Mouse (Mus musculus) lung, embryonic 14.5 days (tissue): Measurements from ENCODE around the gene Hhatl. TPM values are rescaled to one million over a fixed set of nuclear protein-coding genes. Genes with fewer than 3 reads are reported as not detected.

Experiments
- ATAC-seq: fragments of 200-750 bp; cut with Nextera tagmentation; 2 replicates; pipeline ENCODE4 v1.8.0; 2017; ENCODE audit warnings: mild to moderate bottlenecking, moderate TSS enrichment, moderate library complexity; ENCODE audit not compliant: insufficient read depth
- DNase-seq: peaks from one replicate; pipeline ENCODE4 v3.0.0-alpha.2; 2015
- H3K27ac ChIP-seq: fragments of 300-500 bp; sonication (generic); 2 replicates; pipeline ENCODE4 v1.5.1; 2014; ENCODE audit warnings: low read depth, mild to moderate bottlenecking, moderate library complexity
- H3K27me3 ChIP-seq: fragments of 300-500 bp; sonication (generic); 2 replicates; pipeline ENCODE4 v1.6.1; 2014; ENCODE audit warnings: low read length, control low read depth; ENCODE audit not compliant: insufficient read depth
- H3K36me3 ChIP-seq: fragments of 300-500 bp; sonication (generic); 2 replicates; pipeline ENCODE4 v1.6.1; 2014; ENCODE audit warnings: control low read depth; ENCODE audit not compliant: insufficient read depth
- H3K4me1 ChIP-seq: fragments of 300-500 bp; sonication (generic); 2 replicates; pipeline ENCODE4 v1.6.1; 2014; ENCODE audit warnings: antibody characterized with exemption, control low read depth; ENCODE audit not compliant: insufficient read depth
- H3K4me2 ChIP-seq: fragments of 300-500 bp; sonication (generic); 2 replicates; pipeline ENCODE4 v1.6.1; 2014; ENCODE audit warnings: mild to moderate bottlenecking
- H3K4me3 ChIP-seq: fragments of 300-500 bp; sonication (generic); 2 replicates; pipeline ENCODE4 v1.5.1; 2014; ENCODE audit warnings: low read depth, low read length
- H3K9ac ChIP-seq: fragments of 300-500 bp; sonication (generic); 2 replicates; pipeline ENCODE4 v1.6.1; 2014
- H3K9me3 ChIP-seq: fragments of 300-500 bp; sonication (generic); 2 replicates; pipeline ENCODE4 v1.6.1; 2016; ENCODE audit warnings: low read depth, low read length, control low read depth
- CTCF ChIP-seq: IDR thresholded peaks from 2 replicates; pipeline ENCODE4 v1.5.1; 2016; ENCODE audit warnings: antibody characterized with exemption, low read depth
- WGBS: fragments of 180-500 bp; shearing (Covaris S2); extraction: QIAGEN DNeasy Blood & Tissue Kit; methylation state at CpG from one replicate; pipeline ENCODE4 v1.1.7; 2014; 5-methylcytosine and 5-hydroxymethylcytosine counted together
- polyA plus RNA-seq: library from polyadenylated mRNA; unstranded; fragments of >200 nt; fragmentation: Nextera tagmentation; extraction: Ambion mirVana; gene quantifications from 2 replicates; pipeline ENCODE4 v1.2.1, GENCODE M21; 2014

Gene Hhatl
- polyA plus RNA-seq, result 0.34 and 0.91 TPM in 2 replicates

- 0 out of 2 replicates have a peak, but pooled peaks have one; percentile 23 for ATAC-seq
- no peaks in the 10 kb centered on the region for H3K9me3 ChIP-seq
- no peak for DNase-seq
- no peak within 1 kb of the TSS for H3K4me2 ChIP-seq
- no peak within 1 kb of the TSS for H3K4me3 ChIP-seq
- no peaks in the 10 kb centered on the region for H3K27me3 ChIP-seq
- no peaks in the 10 kb centered on the region for H3K4me1 ChIP-seq
- 44% methylated on average over 24 of the region's 24 CpGs for WGBS
- no peak within 1 kb of the TSS for H3K9ac ChIP-seq
- no peak for TF ChIP-seq CTCF
- H3K36me3 ChIP-seq, result no peaks in the 10 kb centered on the region
- no peak within 1 kb of the TSS for H3K27ac ChIP-seq
Observed at GRCm38 (mm10) chr9:121791757-121792521, at the start of gene Hhatl. Hhatl (minus strand) TSS chr9:121792507.

- DNase-seq (no peak), ATAC-seq (peak; percentile 59; the same call in 1 of the 2 replicates)
- Histone ChIP-seq H3K4me1 (no peaks in the 10 kb centered on the region), H3K9me3 (no peaks in the 10 kb centered on the region; the same call in 1 of the 2 replicates), H3K27ac (no peak overlapping the region), H3K9ac (peak overlapping the region; percentile 53), H3K36me3 (no peaks in the 10 kb centered on the region), H3K4me2 (peak overlapping the region; percentile 85), H3K4me3 (peak overlapping the region; percentile 49), H3K27me3 (no peaks in the 10 kb centered on the region)
- no peak for TF ChIP-seq CTCF
- WGBS, result 32% methylated on average over 7 of the region's 7 CpGs
Observed at GRCm38 (mm10) chr9:121839622-121839965, 47.3 kb upstream of the Hhatl start.

GRCm38 (mm10) chr9:121838829-121839621 lies 46.7 kb upstream of the Hhatl start, which contains the start of gene Ccdc13:
Ccdc13 (minus strand) TSS chr9:121839461.
- Histone ChIP-seq H3K9ac (peak within 1 kb of the TSS; percentile 53), H3K27ac (no peak within 1 kb of the TSS), H3K4me1 (no peaks in the 10 kb centered on the region), H3K36me3 (no peaks in the 10 kb centered on the region), H3K4me3 (peak within 1 kb of the TSS; percentile 49), H3K27me3 (no peaks in the 10 kb centered on the region), H3K4me2 (peak within 1 kb of the TSS; percentile 85), H3K9me3 (no peaks in the 10 kb centered on the region; the same call in 1 of the 2 replicates)
- DNase-seq, result peak; percentile 93
- ATAC-seq, result peak; percentile 96
- no peak for TF ChIP-seq CTCF
- 3% methylated on average over 61 of the region's 61 CpGs for WGBS

GRCm38 (mm10) chr9:121838008-121838407 lies 45.7 kb upstream of the Hhatl start:
- H3K27ac ChIP-seq, result no peak overlapping the region
- no peak overlapping the region for H3K4me2 ChIP-seq
- 85% methylated on average over 6 of the region's 6 CpGs for WGBS
- no peaks in the 10 kb centered on the region for H3K36me3 ChIP-seq
- DNase-seq, result no peak
- no peaks in the 10 kb centered on the region; the same call in 1 of the 2 replicates for H3K9me3 ChIP-seq
- no peak overlapping the region for H3K4me3 ChIP-seq
- no peak for ATAC-seq
- H3K4me1 ChIP-seq, result no peaks in the 10 kb centered on the region
- no peak for TF ChIP-seq CTCF
- no peaks in the 10 kb centered on the region for H3K27me3 ChIP-seq
- H3K9ac ChIP-seq, result no peak overlapping the region

- Histone ChIP-seq H3K9ac (no peak overlapping the region), H3K4me3 (no peak overlapping the region), H3K36me3 (no peaks in the 10 kb centered on the region), H3K27ac (no peak overlapping the region), H3K9me3 (no peaks in the 10 kb centered on the region; the same call in 1 of the 2 replicates), H3K27me3 (no peaks in the 10 kb centered on the region), H3K4me1 (no peaks in the 10 kb centered on the region), H3K4me2 (no peak overlapping the region)
- no peak for TF ChIP-seq CTCF
- ATAC-seq (no peak), DNase-seq (no peak)
- 77% methylated on average over 11 of the region's 11 CpGs for WGBS
Observed at GRCm38 (mm10) chr9:121833825-121834224, 41.5 kb upstream of the Hhatl start.

GRCm38 (mm10) chr9:121830956-121831293 lies 38.6 kb upstream of the Hhatl start:
- Histone ChIP-seq H3K4me2 (no peak overlapping the region), H3K36me3 (no peaks in the 10 kb centered on the region), H3K27me3 (no peaks in the 10 kb centered on the region), H3K9ac (no peak overlapping the region), H3K4me3 (no peak overlapping the region), H3K27ac (no peak overlapping the region), H3K4me1 (no peaks in the 10 kb centered on the region), H3K9me3 (no peaks in the 10 kb centered on the region; the same call in 1 of the 2 replicates)
- ATAC-seq, result 0 out of 2 replicates have a peak, but pooled peaks have one; percentile 10
- peak; percentile 94 for DNase-seq
- peak; percentile 90 for TF ChIP-seq CTCF
- WGBS, result 20% methylated on average over 6 of the region's 6 CpGs
